Mouse (Mus musculus): Measurements from ENCODE around the gene Apoa4.

The Apoa4 gene

DNA sequence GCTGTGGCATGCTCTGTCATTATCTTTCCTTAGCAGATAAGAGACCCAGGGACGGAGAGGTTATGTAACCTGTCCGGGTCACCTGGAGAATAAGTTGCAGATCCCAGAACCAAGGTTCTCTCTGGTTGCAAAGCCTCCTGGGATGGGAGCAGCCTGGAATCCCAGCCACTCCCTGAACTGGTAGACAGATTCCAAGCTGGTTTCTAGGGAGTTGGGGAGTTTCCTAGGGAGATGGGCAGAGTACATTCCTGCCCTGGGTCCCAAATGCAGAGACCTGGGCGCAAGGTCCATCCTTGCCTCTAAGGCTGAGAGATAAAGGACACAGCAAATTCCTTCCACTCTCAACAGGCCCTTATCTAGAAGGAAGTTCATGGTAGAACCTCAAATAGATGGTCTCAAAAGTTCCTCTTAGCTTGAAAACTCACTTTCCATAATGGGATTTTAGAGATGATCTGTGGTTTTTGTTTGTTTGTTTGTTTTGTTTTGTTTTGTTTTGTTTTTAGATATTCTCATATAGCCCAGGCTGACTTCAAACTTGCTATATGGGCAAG, 13.4 kb upstream of the Apoa4 start:
- no peak for DNase-seq

DNA sequence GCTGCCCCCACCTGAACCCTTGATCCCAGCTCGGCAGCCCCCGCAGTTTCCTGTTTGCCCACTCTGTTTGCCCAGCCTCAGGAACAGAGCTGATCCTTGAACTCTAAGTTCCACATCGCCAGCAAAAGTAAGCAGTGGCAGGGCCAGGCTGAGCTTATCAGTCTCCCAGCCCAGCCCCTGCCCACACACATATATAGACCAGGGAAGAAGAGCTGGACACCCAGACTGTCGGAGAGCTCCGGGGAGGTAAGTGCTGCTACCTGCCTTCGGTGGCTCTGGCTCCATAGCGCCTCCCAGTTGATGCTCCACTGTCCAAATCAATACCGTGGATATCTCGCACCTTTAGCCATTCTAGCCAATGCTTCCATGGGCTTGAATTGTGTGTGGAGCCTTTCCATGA, 12.0 kb upstream of the Apoa4 start, which contains the start of gene Apoa1:
Apoa1 (plus strand) TSS at position 90 of the 400 bp plus-strand sequence.
- peak; percentile 59 for DNase-seq

DNA sequence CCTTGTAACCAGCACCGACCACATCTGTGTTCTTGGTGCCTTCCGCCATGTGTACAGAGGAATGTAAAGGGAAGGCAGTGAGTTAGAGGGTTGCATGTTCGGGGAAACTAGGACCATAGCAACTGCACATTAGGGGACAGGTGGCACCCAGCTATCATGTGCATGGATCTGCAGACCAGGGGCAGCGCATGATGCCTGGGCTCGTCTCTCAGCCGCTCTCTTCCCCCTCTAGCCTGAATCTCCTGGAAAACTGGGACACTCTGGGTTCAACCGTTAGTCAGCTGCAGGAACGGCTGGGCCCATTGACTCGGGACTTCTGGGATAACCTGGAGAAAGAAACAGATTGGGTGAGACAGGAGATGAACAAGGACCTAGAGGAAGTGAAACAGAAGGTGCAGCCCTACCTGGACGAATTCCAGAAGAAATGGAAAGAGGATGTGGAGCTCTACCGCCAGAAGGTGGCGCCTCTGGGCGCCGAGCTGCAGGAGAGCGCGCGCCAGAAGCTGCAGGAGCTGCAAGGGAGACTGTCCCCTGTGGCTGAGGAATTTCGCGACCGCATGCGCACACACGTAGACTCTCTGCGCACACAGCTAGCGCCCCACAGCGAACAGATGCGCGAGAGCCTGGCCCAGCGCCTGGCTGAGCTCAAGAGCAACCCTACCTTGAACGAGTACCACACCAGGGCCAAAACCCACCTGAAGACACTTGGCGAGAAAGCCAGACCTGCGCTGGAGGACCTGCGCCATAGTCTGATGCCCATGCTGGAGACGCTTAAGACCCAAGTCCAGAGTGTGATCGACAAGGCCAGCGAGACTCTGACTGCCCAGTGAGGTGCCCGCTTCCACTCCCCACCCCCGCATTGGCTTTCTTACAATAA, 10.7 kb upstream of the Apoa4 start:
- peak; percentile 78 for DNase-seq

- DNase-seq: no peak
Measured at GRCm38 (mm10) chr9:46230450-46230975, 10.0 kb upstream of the Apoa4 start.

- no peak for DNase-seq
Measured at GRCm38 (mm10) chr9:46235196-46235595, 5.3 kb upstream of the Apoa4 start.

GRCm38 (mm10) chr9:46235596-46235648, 5.1 kb upstream of the Apoa4 start, which contains the start of gene Apoc3:
Gene Apoc3 (minus strand): TSS chr9:46235636.
- no peak for DNase-seq

GRCm38 (mm10) chr9:46235649-46236048, 4.8 kb upstream of the Apoa4 start:
- no peak for DNase-seq

- no peak for DNase-seq
Measured at GRCm38 (mm10) chr9:46238850-46239249, 1.6 kb upstream of the Apoa4 start.

GRCm38 (mm10) chr9:46241818-46242217, 1.3 kb downstream of the Apoa4 start:
- DNase-seq: no peak

DNA sequence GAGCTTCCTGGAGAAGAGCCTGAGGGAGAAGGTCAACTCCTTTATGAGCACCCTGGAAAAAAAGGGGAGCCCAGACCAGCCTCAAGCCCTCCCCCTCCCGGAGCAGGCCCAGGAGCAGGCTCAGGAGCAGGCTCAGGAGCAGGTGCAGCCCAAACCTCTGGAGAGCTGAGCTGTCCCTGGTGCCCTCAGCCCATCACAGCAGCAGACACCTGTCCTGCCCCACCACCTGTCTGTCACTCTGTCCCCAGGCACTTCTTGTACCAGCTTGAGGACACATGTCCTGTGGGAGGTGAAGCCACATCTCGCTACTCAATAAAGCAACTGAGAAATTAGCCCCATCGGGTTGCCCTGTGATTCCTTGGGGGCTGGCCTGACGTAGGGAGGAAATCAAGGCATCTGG, 2.6 kb downstream of the Apoa4 start:
- DNase-seq: no peak

DNA sequence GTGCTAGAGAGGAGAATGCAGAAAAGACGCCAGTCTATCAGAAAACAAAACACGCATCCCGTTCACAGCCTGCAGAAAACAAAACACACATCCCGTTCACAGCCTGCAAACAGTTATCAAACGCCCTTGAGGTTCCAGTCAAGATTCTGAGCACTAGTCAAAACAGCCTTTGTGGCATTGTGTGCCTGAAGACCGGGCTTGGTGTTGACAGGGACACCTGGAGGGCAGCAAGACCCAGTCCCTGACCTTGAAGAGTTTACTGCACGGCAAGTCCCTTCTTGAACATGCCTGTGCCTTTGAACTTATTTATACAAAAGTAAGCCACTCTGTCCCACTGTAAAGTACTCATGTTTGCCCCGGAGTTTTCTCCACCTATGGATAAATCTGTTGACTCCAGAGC, 3.1 kb downstream of the Apoa4 start:
- no peak for DNase-seq

DNA sequence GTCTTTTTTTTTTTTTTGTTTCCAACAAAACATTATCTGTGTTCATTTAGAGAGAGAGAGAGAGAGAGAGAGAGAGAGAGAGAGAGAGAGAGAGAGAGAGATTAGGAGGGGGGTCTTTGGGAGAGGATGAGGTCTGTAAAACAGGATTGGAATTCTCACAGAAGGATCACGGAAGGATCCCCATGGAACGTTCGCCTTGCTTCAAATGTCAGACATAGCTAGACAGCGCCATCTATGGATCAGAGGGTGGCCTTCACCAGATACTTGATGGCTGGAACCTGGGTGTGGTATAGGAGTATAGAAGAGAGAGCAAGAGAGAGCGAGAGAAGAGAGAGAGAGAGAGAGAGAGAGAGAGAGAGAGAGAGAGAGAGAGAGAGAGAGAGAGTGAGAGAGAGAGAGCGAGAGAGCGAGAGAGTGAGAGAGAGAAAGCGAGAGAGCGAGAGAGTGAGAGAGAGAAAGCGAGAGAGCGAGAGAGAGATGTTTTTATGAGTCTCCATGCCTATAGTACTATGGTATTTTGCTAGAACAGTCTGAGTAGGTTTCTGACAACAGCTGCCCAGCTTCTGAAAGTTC, 6.3 kb downstream of the Apoa4 start:
- DNase-seq: peak; percentile 68

GRCm38 (mm10) chr9:46256177-46256576, 15.7 kb downstream of the Apoa4 start:
- no peak for DNase-seq

DNA sequence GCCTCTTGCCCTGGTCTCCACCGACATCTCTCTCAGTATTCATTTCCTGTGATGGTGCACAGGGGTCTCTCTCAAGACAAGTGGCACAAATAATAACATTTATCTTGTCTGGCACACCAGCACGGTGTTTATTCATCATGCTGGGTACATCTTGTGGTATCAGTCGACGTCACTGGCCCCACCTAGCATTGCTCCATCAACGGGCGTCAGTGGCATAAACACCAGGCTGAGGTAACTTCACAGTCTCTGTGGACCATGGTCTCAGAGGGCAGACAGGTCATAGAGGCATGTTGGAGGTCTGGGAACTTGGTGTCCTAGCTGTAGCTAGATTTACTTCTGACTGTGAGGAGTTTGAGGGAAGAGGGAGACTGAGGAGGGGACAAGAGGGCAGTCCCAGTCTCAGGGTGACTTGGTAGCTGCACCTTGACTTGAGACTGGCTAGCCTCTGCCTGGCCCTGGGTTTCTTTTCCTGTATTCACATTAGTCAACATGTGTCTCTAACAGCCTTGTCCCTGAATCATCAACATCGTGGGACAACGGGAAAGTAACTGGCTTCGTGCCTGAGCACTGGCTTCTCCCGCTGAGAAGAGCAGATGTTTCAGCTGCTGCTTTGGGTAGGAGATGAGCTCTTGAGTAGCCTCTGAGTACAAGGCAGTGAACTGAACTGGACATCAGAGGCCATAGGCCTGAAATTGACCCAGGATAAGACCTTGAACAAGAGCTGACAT, 16.3 kb downstream of the Apoa4 start:
- no peak for DNase-seq

DNA sequence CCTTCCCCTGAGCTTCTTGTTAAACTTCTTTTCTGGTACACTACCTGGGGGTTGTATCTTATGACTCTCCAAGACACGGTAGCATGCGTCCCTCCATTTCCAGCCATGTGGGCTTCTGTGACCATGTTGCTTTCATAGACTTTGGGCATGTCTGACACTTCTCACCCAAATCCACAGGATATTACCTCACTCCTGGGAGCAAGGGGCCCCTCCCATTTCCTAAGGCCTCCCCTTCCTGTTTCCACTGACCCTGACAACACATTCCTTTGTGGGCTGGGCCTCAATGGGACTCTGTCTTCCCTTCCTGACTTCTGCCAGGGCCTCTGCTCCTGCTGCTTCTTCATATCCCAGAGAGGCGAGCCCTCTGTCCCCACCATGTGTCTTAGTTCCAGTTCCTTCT, 17.1 kb downstream of the Apoa4 start:
- peak; percentile 16 for DNase-seq

DNA sequence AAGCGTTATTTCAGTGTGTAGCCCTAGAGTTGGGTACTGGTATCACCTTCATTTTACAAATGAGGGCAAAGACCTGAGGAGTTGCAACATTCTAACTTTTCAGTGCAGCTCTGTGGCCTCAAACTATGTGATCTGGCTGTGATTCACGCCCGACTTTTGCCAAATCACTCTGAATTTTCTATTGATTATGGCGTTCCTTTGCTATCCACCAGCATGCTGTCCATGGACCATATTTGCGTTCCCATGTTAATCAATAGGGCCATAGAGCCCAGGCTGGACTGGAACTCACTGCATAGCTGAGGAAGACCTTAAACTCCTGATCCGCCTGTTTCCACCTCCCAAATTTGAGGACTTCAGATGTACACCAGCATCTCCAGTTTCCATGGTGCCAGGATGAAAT, 18.6 kb downstream of the Apoa4 start:
- no peak for DNase-seq

GRCm38 (mm10) chr9:46261131-46261530, 20.6 kb downstream of the Apoa4 start:
- no peak for DNase-seq

- no peak for DNase-seq
Measured at GRCm38 (mm10) chr9:46268343-46268873, 27.9 kb downstream of the Apoa4 start, which contains the start of gene Apoa5. Gene Apoa5 (plus strand): TSS chr9:46268633.

GRCm38 (mm10) chr9:46269125-46269524, 28.6 kb downstream of the Apoa4 start:
- no peak for DNase-seq

GRCm38 (mm10) chr9:46270782-46271181, 30.3 kb downstream of the Apoa4 start:
- no peak for DNase-seq

GRCm38 (mm10) chr9:46272070-46272469, 31.6 kb downstream of the Apoa4 start:
- peak; percentile 23 for DNase-seq

DNA sequence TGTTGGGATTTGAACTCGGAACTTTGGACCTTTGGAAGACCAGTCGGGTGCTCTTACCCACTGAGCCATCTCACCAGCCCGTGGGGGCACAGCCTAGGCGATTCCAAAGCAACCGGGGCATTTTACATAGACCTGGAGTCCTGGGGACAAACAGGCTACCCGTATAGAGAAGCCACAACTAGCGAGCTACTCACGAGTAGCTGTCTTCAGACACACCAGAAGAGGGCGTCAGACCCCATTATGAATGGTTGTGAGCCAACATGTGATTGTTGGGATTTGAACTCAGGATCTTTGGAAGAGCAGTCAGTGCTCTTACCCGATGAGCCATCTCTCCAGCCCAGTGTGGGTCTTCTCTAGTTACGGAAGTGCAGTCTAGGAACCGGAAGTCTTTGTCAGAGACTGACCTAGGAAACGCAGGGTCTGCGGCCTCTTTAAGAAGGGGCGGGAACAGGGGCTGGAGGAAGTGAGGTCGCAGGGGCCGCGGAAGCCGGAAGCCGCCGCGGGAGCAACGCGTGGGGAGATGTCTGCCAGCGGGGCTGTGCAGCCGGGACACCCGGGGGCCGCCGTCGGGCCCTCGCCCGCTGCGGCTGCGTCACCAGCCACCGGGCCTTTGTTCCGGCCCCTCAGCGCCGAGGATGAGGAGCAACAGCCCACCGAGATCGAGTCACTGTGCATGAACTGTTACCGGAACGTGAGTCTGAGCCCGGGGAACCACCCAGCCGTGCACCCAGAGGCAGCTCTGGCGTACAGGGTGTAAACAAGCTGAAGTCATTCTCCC, 32.4 kb downstream of the Apoa4 start, which contains the start of gene Zpr1:
Zpr1 (plus strand) TSS at position 388 of the 778 bp plus-strand sequence.
- DNase-seq: peak; percentile 88
